Mouse (Mus musculus): ENCODE data around the gene Suz12. TPM values are rescaled to one million over a fixed set of nuclear protein-coding genes. Genes with fewer than 3 reads are reported as not detected.
A peak's percentile ranks its signal among the peaks of the same experiment; 100 is the strongest.
"Not testable (repeated sequence)": the region's sequence is repeated elsewhere in the genome, so short reads cannot be mapped to it uniquely, and the experiment has no call there.

Gene Suz12
- polyA plus RNA-seq, 1 experiment from 2014 or later: 18.0 TPM

- Histone ChIP-seq H3K4me1 (peaks cover 3% of the 10 kb centered on the region; the same call in 1 of the 2 replicates), H3K27ac (replicated peaks) (no peak overlapping the region), H3K9ac (no peak overlapping the region), H3K36me3 (peaks cover 47% of the 10 kb centered on the region), H3K4me2 (replicated peaks) (no peak overlapping the region), H3K27me3 (no peaks in the 10 kb centered on the region), H3K9me3 (replicated peaks) (no peaks in the 10 kb centered on the region), H3K4me3 (replicated peaks) (no peak overlapping the region)
- peak; percentile 79 for ATAC-seq (ENCODE audit: insufficient number of reproducible peaks, low FRiP score, low TSS enrichment, low read depth)
- WGBS: 24% methylated on average over 2 of the region's 2 CpGs
Measured at GRCm38 (mm10) chr11:80050088-80050487, 57.2 kb downstream of the Suz12 start.

GRCm38 (mm10) chr11:80052456-80052855 is 59.5 kb downstream of the Suz12 start:
- no peak for ATAC-seq (ENCODE audit: insufficient number of reproducible peaks, low FRiP score, low TSS enrichment, low read depth)
- Histone ChIP-seq H3K4me2 (replicated peaks) (no peak overlapping the region), H3K9ac (no peak overlapping the region), H3K36me3 (peaks cover 61% of the 10 kb centered on the region), H3K4me1 (peaks cover 3% of the 10 kb centered on the region; the same call in 1 of the 2 replicates), H3K27me3 (no peaks in the 10 kb centered on the region), H3K9me3 (replicated peaks) (no peaks in the 10 kb centered on the region), H3K4me3 (replicated peaks) (no peak overlapping the region), H3K27ac (replicated peaks) (0 out of 2 replicates have a peak overlapping the region, but pooled peaks have one; percentile 17)
- 62% methylated on average over 7 of the region's 7 CpGs for WGBS

- no peak for ATAC-seq (ENCODE audit: insufficient number of reproducible peaks, low FRiP score, low TSS enrichment, low read depth)
- Histone ChIP-seq H3K4me1 (peaks cover 3% of the 10 kb centered on the region; the same call in 1 of the 2 replicates), H3K9ac (no peak overlapping the region), H3K27me3 (no peaks in the 10 kb centered on the region), H3K27ac (replicated peaks) (no peak overlapping the region), H3K9me3 (replicated peaks) (no peaks in the 10 kb centered on the region), H3K4me2 (replicated peaks) (no peak overlapping the region), H3K36me3 (peaks cover 62% of the 10 kb centered on the region), H3K4me3 (replicated peaks) (no peak overlapping the region)
- whole genome bisulfite sequencing: 82% methylated on average over 5 of the region's 5 CpGs
Measured at GRCm38 (mm10) chr11:80053171-80053570, 60.3 kb downstream of the Suz12 start.

DNA sequence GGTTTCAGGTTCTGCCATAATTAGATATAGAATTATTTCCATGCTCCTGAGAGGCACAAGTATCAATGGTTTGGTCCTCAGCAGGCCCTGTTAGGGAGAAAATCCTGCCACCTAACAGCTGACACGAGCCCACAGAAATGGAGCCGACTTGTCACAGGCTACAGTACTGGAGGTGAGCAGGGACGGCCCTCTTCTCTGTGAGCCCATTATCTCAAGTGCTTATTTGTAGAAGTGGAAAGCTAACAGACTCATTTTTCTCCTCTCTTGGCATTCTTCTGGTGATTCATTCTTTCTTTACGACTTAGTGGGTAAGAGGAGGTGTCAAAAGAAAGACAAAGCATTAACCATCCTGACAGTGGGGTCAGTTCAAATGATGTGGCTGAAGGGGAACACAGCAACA is 61.8 kb downstream of the Suz12 start:
- no peak for ATAC-seq (ENCODE audit: insufficient number of reproducible peaks, low FRiP score, low TSS enrichment, low read depth)
- Histone ChIP-seq H3K9ac (no peak overlapping the region), H3K4me3 (replicated peaks) (no peak overlapping the region), H3K36me3 (peaks cover 61% of the 10 kb centered on the region), H3K27ac (replicated peaks) (no peak overlapping the region), H3K4me1 (peaks cover 3% of the 10 kb centered on the region; the same call in 1 of the 2 replicates), H3K27me3 (no peaks in the 10 kb centered on the region), H3K9me3 (replicated peaks) (no peaks in the 10 kb centered on the region), H3K4me2 (replicated peaks) (no peak overlapping the region)
- WGBS: 77% methylated on average over 4 of the region's 4 CpGs

DNA sequence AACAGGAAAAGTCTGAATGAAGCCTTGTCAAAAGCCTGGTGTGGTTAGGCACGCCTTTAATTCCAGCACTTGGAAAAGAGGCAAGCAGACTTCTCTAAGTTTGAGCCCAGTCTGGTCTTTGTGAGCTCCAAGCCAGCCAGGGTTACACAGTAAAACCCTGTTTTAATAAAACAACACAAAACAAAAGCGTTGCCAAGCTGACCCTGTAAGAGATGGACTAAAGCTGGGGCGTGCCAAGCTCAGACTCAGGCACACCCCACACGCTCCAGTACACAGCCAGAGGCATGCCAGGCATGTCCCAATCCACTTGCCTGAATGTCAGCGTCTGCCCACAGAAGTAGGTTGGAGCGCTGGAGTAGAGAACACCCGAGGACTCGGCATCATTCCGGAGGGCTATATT is 63.2 kb downstream of the Suz12 start:
- H3K4me3 ChIP-seq (replicated peaks): no peak overlapping the region
- peaks cover 69% of the 10 kb centered on the region for H3K36me3 ChIP-seq
- no peaks in the 10 kb centered on the region for H3K4me1 ChIP-seq
- no peaks in the 10 kb centered on the region for H3K9me3 ChIP-seq (replicated peaks)
- no peaks in the 10 kb centered on the region for H3K27me3 ChIP-seq
- H3K9ac ChIP-seq: no peak overlapping the region
- 84% methylated on average over 9 of the region's 9 CpGs for WGBS
- ATAC-seq (ENCODE audit: insufficient number of reproducible peaks, low FRiP score, low TSS enrichment, low read depth): no peak
- no peak overlapping the region for H3K27ac ChIP-seq (replicated peaks)
- H3K4me2 ChIP-seq (replicated peaks): no peak overlapping the region

DNA sequence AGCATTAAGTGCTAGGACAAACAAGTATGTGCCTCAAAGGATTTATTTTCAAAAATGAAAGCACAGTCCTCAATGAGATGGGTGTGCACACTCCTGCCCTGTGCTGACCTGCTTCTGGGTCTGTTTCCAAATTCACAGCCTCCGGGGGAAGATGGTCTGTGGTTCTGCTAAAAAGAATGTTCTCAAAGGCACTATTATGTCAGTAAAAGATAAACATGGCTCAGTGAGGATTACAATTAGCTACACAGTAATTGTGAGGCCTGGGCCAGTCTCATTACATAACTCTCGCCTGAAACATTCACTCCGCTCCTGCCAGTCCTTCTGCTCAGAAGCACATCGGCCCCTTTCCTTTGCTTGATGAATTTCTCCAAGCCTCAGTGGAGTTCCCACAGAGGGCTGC is 69.3 kb downstream of the Suz12 start:
- 45% methylated on average over 4 of the region's 4 CpGs for WGBS
- no peak overlapping the region for H3K27ac ChIP-seq (replicated peaks)
- no peaks in the 10 kb centered on the region for H3K27me3 ChIP-seq
- H3K9ac ChIP-seq: no peak overlapping the region
- ATAC-seq (ENCODE audit: insufficient number of reproducible peaks, low FRiP score, low TSS enrichment, low read depth): 0 out of 2 replicates have a peak, but pooled peaks have one; percentile 54
- no peaks in the 10 kb centered on the region for H3K9me3 ChIP-seq (replicated peaks)
- H3K4me1 ChIP-seq: no peaks in the 10 kb centered on the region
- H3K4me3 ChIP-seq (replicated peaks): no peak overlapping the region
- H3K4me2 ChIP-seq (replicated peaks): no peak overlapping the region
- H3K36me3 ChIP-seq: peaks cover 44% of the 10 kb centered on the region

DNA sequence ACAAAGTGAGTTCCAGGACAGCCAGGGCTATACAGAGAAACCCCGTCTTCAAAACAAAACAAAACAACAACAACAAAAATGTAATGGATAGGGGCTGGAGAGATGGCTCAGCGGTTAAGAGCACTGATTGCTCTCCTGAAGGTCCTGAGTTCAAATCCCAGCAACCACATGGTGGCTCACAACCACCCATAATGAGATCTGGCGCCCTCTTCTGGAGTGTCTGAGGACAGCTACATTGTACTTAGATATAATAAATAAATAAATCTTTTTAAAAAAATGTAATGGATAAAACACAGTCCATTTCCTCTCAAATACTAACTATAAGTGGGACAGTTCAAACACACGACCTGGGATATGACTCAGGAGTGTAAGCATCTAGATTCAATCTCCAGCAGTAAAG is 73.5 kb downstream of the Suz12 start:
- peaks cover 13% of the 10 kb centered on the region; the same call in 1 of the 2 replicates for H3K36me3 ChIP-seq
- not testable (repeated sequence) for H3K27ac ChIP-seq (replicated peaks); H3K9ac ChIP-seq; H3K4me3 ChIP-seq (replicated peaks); H3K4me1 ChIP-seq; ATAC-seq (ENCODE audit: insufficient number of reproducible peaks, low FRiP score, low TSS enrichment, low read depth); H3K4me2 ChIP-seq (replicated peaks); H3K9me3 ChIP-seq (replicated peaks); H3K27me3 ChIP-seq
- WGBS: 84% methylated on average over 4 of the region's 4 CpGs

DNA sequence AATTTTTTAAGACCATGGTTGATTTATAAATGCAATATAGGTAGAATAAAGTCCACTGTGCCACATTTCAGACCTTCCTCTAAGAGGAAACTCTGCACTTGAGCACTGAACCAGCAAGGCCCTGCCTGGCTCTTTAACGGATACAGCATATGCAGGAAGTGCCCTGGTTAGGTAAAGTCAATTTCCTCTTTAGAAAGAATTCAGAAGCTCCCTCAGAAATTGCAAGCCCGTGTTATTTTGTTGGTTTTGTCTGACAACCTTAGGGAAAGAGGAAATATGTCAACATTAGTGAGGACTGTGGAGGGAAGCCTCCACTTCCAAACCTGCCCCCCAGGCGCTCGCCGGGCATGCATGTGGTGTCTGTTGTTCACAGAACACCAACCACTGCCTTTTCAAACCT is 74.7 kb downstream of the Suz12 start:
- ATAC-seq (ENCODE audit: insufficient number of reproducible peaks, low FRiP score, low TSS enrichment, low read depth): no peak
- Histone ChIP-seq H3K9me3 (replicated peaks) (no peaks in the 10 kb centered on the region), H3K36me3 (peaks cover 5% of the 10 kb centered on the region; the same call in 1 of the 2 replicates), H3K4me3 (replicated peaks) (no peak overlapping the region), H3K27me3 (no peaks in the 10 kb centered on the region), H3K4me1 (no peaks in the 10 kb centered on the region), H3K4me2 (replicated peaks) (no peak overlapping the region), H3K27ac (replicated peaks) (0 out of 2 replicates have a peak overlapping the region, but pooled peaks have one; percentile 1), H3K9ac (no peak overlapping the region)
- 64% methylated on average over 5 of the region's 5 CpGs for WGBS

GRCm38 (mm10) chr11:80069815-80070214 is 76.9 kb downstream of the Suz12 start:
- WGBS: 84% methylated on average over 3 of the region's 3 CpGs
- ATAC-seq (ENCODE audit: insufficient number of reproducible peaks, low FRiP score, low TSS enrichment, low read depth): no peak

GRCm38 (mm10) chr11:80071039-80071438 is 78.1 kb downstream of the Suz12 start:
- no peaks in the 10 kb centered on the region for H3K9me3 ChIP-seq (replicated peaks)
- no peak overlapping the region for H3K9ac ChIP-seq
- no peaks in the 10 kb centered on the region for H3K4me1 ChIP-seq
- no peak overlapping the region for H3K27ac ChIP-seq (replicated peaks)
- no peak overlapping the region for H3K4me2 ChIP-seq (replicated peaks)
- no peaks in the 10 kb centered on the region for H3K27me3 ChIP-seq
- 0 out of 2 replicates have a peak, but pooled peaks cover 3% of the 10 kb centered on the region for H3K36me3 ChIP-seq
- ATAC-seq (ENCODE audit: insufficient number of reproducible peaks, low FRiP score, low TSS enrichment, low read depth): no peak
- 94% methylated on average over 2 of the region's 2 CpGs for WGBS
- no peak overlapping the region for H3K4me3 ChIP-seq (replicated peaks)

More at GRCm38 (mm10) chr11:80069815-80070214, 76.9 kb downstream of the Suz12 start:
- H3K9ac ChIP-seq: no peak overlapping the region
- H3K36me3 ChIP-seq: 0 out of 2 replicates have a peak, but pooled peaks cover 3% of the 10 kb centered on the region
- no peaks in the 10 kb centered on the region for H3K9me3 ChIP-seq (replicated peaks)
- no peaks in the 10 kb centered on the region for H3K27me3 ChIP-seq
- H3K4me1 ChIP-seq: no peaks in the 10 kb centered on the region
- H3K4me2 ChIP-seq (replicated peaks): no peak overlapping the region
- no peak overlapping the region for H3K27ac ChIP-seq (replicated peaks)
- H3K4me3 ChIP-seq (replicated peaks): no peak overlapping the region

DNA sequence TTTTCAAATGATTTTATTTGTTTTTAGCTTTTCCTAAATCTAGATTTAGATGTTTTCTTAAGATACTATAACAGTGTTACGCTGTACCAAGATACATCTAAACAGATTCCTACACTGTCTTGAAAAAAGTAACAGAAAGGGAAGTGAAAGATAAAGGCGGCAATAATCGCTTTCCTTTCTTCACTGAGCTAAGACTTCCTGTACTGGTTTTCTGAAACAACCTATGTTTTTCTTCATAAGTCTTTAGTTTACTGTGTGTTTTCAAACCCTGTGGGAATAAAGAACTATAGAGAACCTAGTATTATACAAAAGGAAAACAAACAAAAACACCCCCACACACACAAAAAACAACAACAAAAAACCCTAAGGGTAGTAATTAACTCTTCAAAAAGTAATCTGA is 79.5 kb downstream of the Suz12 start:
- Histone ChIP-seq H3K27me3 (no peaks in the 10 kb centered on the region), H3K4me2 (replicated peaks) (no peak overlapping the region), H3K9ac (no peak overlapping the region), H3K4me1 (no peaks in the 10 kb centered on the region), H3K27ac (replicated peaks) (no peak overlapping the region), H3K36me3 (0 out of 2 replicates have a peak, but pooled peaks cover 3% of the 10 kb centered on the region), H3K4me3 (replicated peaks) (no peak overlapping the region), H3K9me3 (replicated peaks) (no peaks in the 10 kb centered on the region)
- WGBS: 82% methylated on average over 3 of the region's 3 CpGs
- no peak for ATAC-seq (ENCODE audit: insufficient number of reproducible peaks, low FRiP score, low TSS enrichment, low read depth)

DNA sequence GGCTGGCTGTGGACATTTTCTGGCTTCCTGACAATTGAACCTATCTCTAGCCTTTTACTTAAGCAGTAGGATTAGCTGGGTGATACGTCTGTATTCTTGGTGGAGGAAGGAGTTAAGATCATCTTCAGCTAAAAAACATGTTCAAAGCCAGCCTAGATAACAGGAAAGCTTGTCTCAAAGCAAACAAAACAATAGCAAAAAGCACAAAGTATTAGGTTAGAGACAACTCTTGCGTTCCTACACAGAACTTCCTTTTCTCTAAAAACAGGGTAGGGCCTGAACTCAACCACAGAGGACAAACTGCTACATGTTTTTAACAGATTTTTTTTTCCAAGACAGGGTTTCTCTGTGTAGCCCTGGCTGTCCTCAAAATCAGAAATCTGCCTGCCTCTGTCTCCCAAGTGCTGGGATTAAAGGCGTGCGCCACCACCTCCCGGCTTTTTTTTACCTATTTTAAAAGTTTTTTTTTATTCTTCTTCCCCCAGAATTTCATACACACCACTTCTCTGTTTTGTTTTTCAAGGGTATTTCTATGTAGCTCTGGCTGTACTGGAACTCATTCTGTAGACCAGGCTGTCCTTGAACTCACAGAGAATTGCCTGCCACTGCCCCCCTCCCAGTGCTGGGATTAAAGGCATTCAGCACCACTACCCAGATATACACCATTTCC is 82.8 kb downstream of the Suz12 start:
- Histone ChIP-seq H3K27ac (replicated peaks) (no peak overlapping the region), H3K4me1 (peaks cover 9% of the 10 kb centered on the region; the same call in 1 of the 2 replicates), H3K4me2 (replicated peaks) (no peak overlapping the region), H3K9me3 (replicated peaks) (no peaks in the 10 kb centered on the region), H3K9ac (no peak overlapping the region), H3K36me3 (0 out of 2 replicates have a peak, but pooled peaks cover 3% of the 10 kb centered on the region), H3K27me3 (no peaks in the 10 kb centered on the region), H3K4me3 (replicated peaks) (no peak overlapping the region)
- ATAC-seq (ENCODE audit: insufficient number of reproducible peaks, low FRiP score, low TSS enrichment, low read depth): no peak
- 91% methylated on average over 5 of the region's 5 CpGs for WGBS

All from embryonic facial prominence, embryonic 15.5 days (tissue).